Mouse (Mus musculus): ENCODE results near the gene Jph3. TPM values are rescaled to one million over a fixed set of nuclear protein-coding genes. Genes with fewer than 3 reads are reported as not detected.

The Jph3 gene
- polyA plus RNA-seq, 1 experiment from 2014 or later: 44.1 TPM

- peaks cover 3% of the 10 kb centered on the region; the same call in 1 of the 2 replicates for H3K4me1 ChIP-seq (ENCODE audit: control insufficient read depth, insufficient read depth, low read length)
- no peaks in the 10 kb centered on the region for H3K9me3 ChIP-seq (replicated peaks; ENCODE audit: control insufficient read depth, low read length)
- H3K36me3 ChIP-seq (ENCODE audit: control insufficient read depth, insufficient read depth, low read length): no peaks in the 10 kb centered on the region
- no peak overlapping the region for H3K4me3 ChIP-seq (ENCODE audit: low read depth, low read length)
- WGBS: 24% methylated on average over 12 of the region's 12 CpGs
- H3K27ac ChIP-seq (ENCODE audit: low read depth, low read length): no peak overlapping the region
- H3K27me3 ChIP-seq (replicated peaks; ENCODE audit: control insufficient read depth, insufficient read depth, low read length): no peaks in the 10 kb centered on the region
- peak overlapping the region; percentile 42 for H3K4me2 ChIP-seq (ENCODE audit: low read length)
- peak overlapping the region; percentile 43; the same call in 1 of the 2 replicates for H3K9ac ChIP-seq (ENCODE audit: low read length)
- peak; percentile 90 for ATAC-seq
- DNase-seq (ENCODE audit: low spot score): peak; percentile 98
Observed at GRCm38 (mm10) chr8:121717982-121718425, 11.4 kb upstream of the Jph3 start.

GRCm38 (mm10) chr8:121718925-121719324, 10.5 kb upstream of the Jph3 start:
- Histone ChIP-seq H3K36me3 (ENCODE audit: control insufficient read depth, insufficient read depth, low read length) (no peaks in the 10 kb centered on the region), H3K9me3 (replicated peaks; ENCODE audit: control insufficient read depth, low read length) (no peaks in the 10 kb centered on the region), H3K27ac (ENCODE audit: low read depth, low read length) (no peak overlapping the region), H3K27me3 (replicated peaks; ENCODE audit: control insufficient read depth, insufficient read depth, low read length) (no peaks in the 10 kb centered on the region), H3K4me2 (ENCODE audit: low read length) (no peak overlapping the region), H3K4me3 (ENCODE audit: low read depth, low read length) (no peak overlapping the region), H3K9ac (ENCODE audit: low read length) (no peak overlapping the region), H3K4me1 (ENCODE audit: control insufficient read depth, insufficient read depth, low read length) (peaks cover 3% of the 10 kb centered on the region; the same call in 1 of the 2 replicates)
- WGBS: 66% methylated on average over 6 of the region's 6 CpGs
- DNase-seq (ENCODE audit: low spot score) (no peak), ATAC-seq (no peak)

GRCm38 (mm10) chr8:121721072-121721471, 8.4 kb upstream of the Jph3 start:
- Histone ChIP-seq H3K27me3 (replicated peaks; ENCODE audit: control insufficient read depth, insufficient read depth, low read length) (no peaks in the 10 kb centered on the region), H3K4me1 (ENCODE audit: control insufficient read depth, insufficient read depth, low read length) (peaks cover 3% of the 10 kb centered on the region; the same call in 1 of the 2 replicates), H3K4me3 (ENCODE audit: low read depth, low read length) (no peak overlapping the region), H3K4me2 (ENCODE audit: low read length) (no peak overlapping the region), H3K27ac (ENCODE audit: low read depth, low read length) (no peak overlapping the region), H3K36me3 (ENCODE audit: control insufficient read depth, insufficient read depth, low read length) (no peaks in the 10 kb centered on the region), H3K9ac (ENCODE audit: low read length) (no peak overlapping the region), H3K9me3 (replicated peaks; ENCODE audit: control insufficient read depth, low read length) (no peaks in the 10 kb centered on the region)
- 55% methylated on average over 6 of the region's 6 CpGs for WGBS
- ATAC-seq: no peak
- no peak for DNase-seq (ENCODE audit: low spot score)

- Histone ChIP-seq H3K27ac (ENCODE audit: low read depth, low read length) (no peak overlapping the region), H3K4me3 (ENCODE audit: low read depth, low read length) (no peak overlapping the region), H3K36me3 (ENCODE audit: control insufficient read depth, insufficient read depth, low read length) (no peaks in the 10 kb centered on the region), H3K9ac (ENCODE audit: low read length) (no peak overlapping the region), H3K27me3 (replicated peaks; ENCODE audit: control insufficient read depth, insufficient read depth, low read length) (peaks cover 9% of the 10 kb centered on the region), H3K9me3 (replicated peaks; ENCODE audit: control insufficient read depth, low read length) (no peaks in the 10 kb centered on the region), H3K4me1 (ENCODE audit: control insufficient read depth, insufficient read depth, low read length) (no peaks in the 10 kb centered on the region), H3K4me2 (ENCODE audit: low read length) (no peak overlapping the region)
- DNase-seq (ENCODE audit: low spot score) (no peak), ATAC-seq (no peak)
- WGBS: 78% methylated on average over 11 of the region's 12 CpGs
Observed at GRCm38 (mm10) chr8:121723846-121724245, 5.6 kb upstream of the Jph3 start.

GRCm38 (mm10) chr8:121727164-121727563, 2.3 kb upstream of the Jph3 start:
- Histone ChIP-seq H3K4me1 (ENCODE audit: control insufficient read depth, insufficient read depth, low read length) (peaks cover 1% of the 10 kb centered on the region), H3K4me3 (ENCODE audit: low read depth, low read length) (no peak overlapping the region), H3K4me2 (ENCODE audit: low read length) (no peak overlapping the region), H3K36me3 (ENCODE audit: control insufficient read depth, insufficient read depth, low read length) (no peaks in the 10 kb centered on the region), H3K27ac (ENCODE audit: low read depth, low read length) (no peak overlapping the region), H3K27me3 (replicated peaks; ENCODE audit: control insufficient read depth, insufficient read depth, low read length) (peaks cover 25% of the 10 kb centered on the region), H3K9me3 (replicated peaks; ENCODE audit: control insufficient read depth, low read length) (no peaks in the 10 kb centered on the region), H3K9ac (ENCODE audit: low read length) (no peak overlapping the region)
- ATAC-seq: no peak
- 57% methylated on average over 3 of the region's 3 CpGs for WGBS
- DNase-seq (ENCODE audit: low spot score): no peak

GRCm38 (mm10) chr8:121729754-121730153, 331 bp downstream of the Jph3 start:
- 0% methylated on average over 33 of the region's 54 CpGs for WGBS

GRCm38 (mm10) chr8:121730170-121730569, 747 bp downstream of the Jph3 start:
- Histone ChIP-seq H3K27ac (ENCODE audit: low read depth, low read length) (peak overlapping the region; percentile 33; the same call in 1 of the 2 replicates), H3K9ac (ENCODE audit: low read length) (peak overlapping the region; percentile 78), H3K9me3 (replicated peaks; ENCODE audit: control insufficient read depth, low read length) (no peaks in the 10 kb centered on the region), H3K27me3 (replicated peaks; ENCODE audit: control insufficient read depth, insufficient read depth, low read length) (peaks cover 34% of the 10 kb centered on the region), H3K4me3 (ENCODE audit: low read depth, low read length) (peak overlapping the region; percentile 64), H3K4me1 (ENCODE audit: control insufficient read depth, insufficient read depth, low read length) (peaks cover 8% of the 10 kb centered on the region), H3K4me2 (ENCODE audit: low read length) (peak overlapping the region; percentile 61), H3K36me3 (ENCODE audit: control insufficient read depth, insufficient read depth, low read length) (no peaks in the 10 kb centered on the region)
- peak; percentile 32; the same call in 1 of the 2 replicates for ATAC-seq
- WGBS: 0% methylated on average over 25 of the region's 60 CpGs
- DNase-seq (ENCODE audit: low spot score): peak; percentile 61

More at GRCm38 (mm10) chr8:121729754-121730153, 331 bp downstream of the Jph3 start:
- ATAC-seq: peak; percentile 7; the same call in 1 of the 2 replicates
- Histone ChIP-seq H3K4me3 (ENCODE audit: low read depth, low read length) (peak overlapping the region; percentile 64), H3K4me2 (ENCODE audit: low read length) (peak overlapping the region; percentile 61), H3K9me3 (replicated peaks; ENCODE audit: control insufficient read depth, low read length) (no peaks in the 10 kb centered on the region), H3K27ac (ENCODE audit: low read depth, low read length) (peak overlapping the region; percentile 33; the same call in 1 of the 2 replicates), H3K36me3 (ENCODE audit: control insufficient read depth, insufficient read depth, low read length) (no peaks in the 10 kb centered on the region), H3K4me1 (ENCODE audit: control insufficient read depth, insufficient read depth, low read length) (peaks cover 8% of the 10 kb centered on the region), H3K9ac (ENCODE audit: low read length) (peak overlapping the region; percentile 78), H3K27me3 (replicated peaks; ENCODE audit: control insufficient read depth, insufficient read depth, low read length) (peaks cover 34% of the 10 kb centered on the region)
- DNase-seq (ENCODE audit: low spot score): peak; percentile 42

- Histone ChIP-seq H3K9me3 (replicated peaks; ENCODE audit: control insufficient read depth, low read length) (no peaks in the 10 kb centered on the region), H3K4me2 (ENCODE audit: low read length) (peak overlapping the region; percentile 61), H3K27me3 (replicated peaks; ENCODE audit: control insufficient read depth, insufficient read depth, low read length) (peaks cover 34% of the 10 kb centered on the region), H3K4me1 (ENCODE audit: control insufficient read depth, insufficient read depth, low read length) (peaks cover 8% of the 10 kb centered on the region), H3K27ac (ENCODE audit: low read depth, low read length) (no peak overlapping the region), H3K9ac (ENCODE audit: low read length) (peak overlapping the region; percentile 78), H3K36me3 (ENCODE audit: control insufficient read depth, insufficient read depth, low read length) (no peaks in the 10 kb centered on the region), H3K4me3 (ENCODE audit: low read depth, low read length) (peak overlapping the region; percentile 64)
- no peak for ATAC-seq
- under 1% methylated on average over 32 of the region's 37 CpGs for WGBS
- DNase-seq (ENCODE audit: low spot score): no peak
Observed at GRCm38 (mm10) chr8:121730646-121731045, 1.2 kb downstream of the Jph3 start.

GRCm38 (mm10) chr8:121731060-121731459, 1.6 kb downstream of the Jph3 start:
- ATAC-seq (peak; percentile 29), DNase-seq (ENCODE audit: low spot score) (no peak)
- Histone ChIP-seq H3K4me1 (ENCODE audit: control insufficient read depth, insufficient read depth, low read length) (peaks cover 8% of the 10 kb centered on the region), H3K4me2 (ENCODE audit: low read length) (peak overlapping the region; percentile 61), H3K9me3 (replicated peaks; ENCODE audit: control insufficient read depth, low read length) (no peaks in the 10 kb centered on the region), H3K4me3 (ENCODE audit: low read depth, low read length) (peak overlapping the region; percentile 64), H3K27ac (ENCODE audit: low read depth, low read length) (no peak overlapping the region), H3K36me3 (ENCODE audit: control insufficient read depth, insufficient read depth, low read length) (no peaks in the 10 kb centered on the region), H3K9ac (ENCODE audit: low read length) (peak overlapping the region; percentile 78), H3K27me3 (replicated peaks; ENCODE audit: control insufficient read depth, insufficient read depth, low read length) (peaks cover 34% of the 10 kb centered on the region)
- 3% methylated on average over 9 of the region's 11 CpGs for WGBS

Data from forebrain, embryonic 14.5 days (tissue).